Mouse (Mus musculus) heart, adult 8-10 months (tissue): ENCODE results near the gene Lpo. TPM values are rescaled to one million over a fixed set of nuclear protein-coding genes. Genes with fewer than 3 reads are reported as not detected.
"Not testable (repeated sequence)": the region's sequence is repeated elsewhere in the genome, so short reads cannot be mapped to it uniquely, and the experiment has no call there.

Experiments
- DNase-seq: peaks from one replicate; pipeline ENCODE4 v3.0.0; 2022; ENCODE audit warnings: low spot score
- total RNA-seq, 4 experiments: library from RNA; stranded (reverse); gene quantifications; 2 replicates each; pipeline ENCODE4 v1.2.4; 2022

The Lpo gene
- not detected for total RNA-seq

DNA sequence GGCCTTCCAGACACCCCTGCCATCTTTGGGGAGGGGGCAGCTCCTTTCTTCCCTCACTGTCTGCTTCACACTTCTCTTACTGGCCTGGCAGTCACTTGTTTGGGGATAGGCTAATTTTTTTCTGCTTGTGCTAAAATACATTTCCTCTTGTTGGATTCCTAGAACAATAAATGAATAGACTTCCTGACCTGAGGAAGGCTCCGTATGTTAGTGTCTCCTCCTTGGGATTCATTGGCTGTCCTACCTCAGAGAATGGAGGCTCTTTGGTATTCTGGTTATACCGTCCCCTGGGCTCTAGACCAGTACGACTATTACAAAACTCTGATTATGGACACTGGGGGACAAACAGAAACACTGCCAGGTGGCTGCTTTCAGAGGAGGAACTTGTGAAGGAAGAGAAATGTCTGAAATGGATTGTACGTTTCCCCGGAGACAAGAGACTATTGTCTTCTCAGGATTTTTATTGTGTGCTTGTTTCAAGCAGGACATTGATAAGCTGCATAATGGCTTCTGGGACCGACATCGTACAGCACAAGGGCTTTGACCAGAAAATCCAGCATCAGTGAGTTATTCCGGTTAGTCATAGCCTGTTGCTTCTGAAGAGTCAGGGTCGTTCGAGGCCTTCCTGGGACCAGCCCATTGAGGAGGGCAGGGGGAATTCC, at the start of gene Lpo:
Lpo (minus strand) TSS at position 51 of the 662 bp plus-strand sequence.
- DNase-seq, result no peak

DNA sequence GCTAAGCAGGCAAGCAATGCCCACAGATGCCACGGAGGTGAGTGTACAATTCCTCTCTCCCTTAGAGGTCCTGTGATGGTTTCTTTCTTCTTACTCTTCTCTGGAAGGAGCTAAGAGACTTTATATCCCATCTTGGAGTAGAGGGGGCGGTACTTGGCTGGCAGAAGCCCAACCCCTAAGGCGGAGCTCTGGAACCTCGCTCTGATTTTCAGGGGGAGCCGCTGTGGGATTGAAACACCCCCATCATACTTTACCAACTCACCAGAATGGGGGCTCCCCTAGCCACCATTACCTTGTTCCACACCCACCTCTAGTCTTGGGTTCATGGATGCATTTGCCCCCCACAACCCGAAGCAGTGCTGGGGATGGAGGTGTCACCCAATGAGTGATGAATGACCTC, 47.3 kb upstream of the Lpo start, which contains the start of gene Epx:
Epx (minus strand) TSS at position 101 of the 400 bp plus-strand sequence.
- DNase-seq, result no peak

DNA sequence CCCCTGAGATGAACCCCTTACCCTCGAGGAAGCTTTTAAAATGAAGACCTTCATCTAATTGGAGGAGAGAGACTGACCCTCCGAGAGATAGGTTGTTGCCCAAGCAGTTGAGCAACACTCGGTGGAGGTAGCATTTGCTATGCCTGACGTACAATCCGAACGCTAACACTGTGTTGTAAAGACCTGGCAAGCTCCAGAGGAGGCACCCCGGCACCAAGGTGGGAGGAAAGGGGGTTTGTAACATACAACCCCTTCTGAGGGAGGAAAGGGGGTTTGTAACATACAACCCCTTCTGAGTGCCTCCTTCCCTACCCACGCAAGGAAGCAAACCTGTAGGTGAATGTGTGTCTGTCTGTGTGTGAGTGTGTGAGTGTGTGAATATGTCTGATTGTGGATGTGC, 43.7 kb upstream of the Lpo start:
- no peak for DNase-seq

DNA sequence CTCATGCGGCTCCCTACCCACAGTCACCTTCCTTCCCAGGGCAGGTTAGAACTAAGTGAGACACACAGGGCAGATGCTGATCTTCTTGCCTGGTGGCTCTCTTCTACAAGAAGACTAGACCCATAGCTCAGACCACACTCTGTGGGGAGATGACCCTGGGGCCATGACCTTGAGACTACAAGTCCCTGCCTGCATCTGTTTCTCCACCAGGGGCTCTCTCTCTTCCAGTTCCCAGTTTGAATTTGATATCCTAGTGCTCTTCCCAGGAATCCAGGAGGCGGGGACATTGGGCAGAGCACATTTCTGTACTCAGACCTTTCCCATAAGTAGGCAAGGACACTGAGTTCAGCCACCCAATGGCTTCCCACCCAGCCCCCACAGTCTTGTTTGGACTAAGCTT, 42.0 kb upstream of the Lpo start:
- no peak for DNase-seq

DNA sequence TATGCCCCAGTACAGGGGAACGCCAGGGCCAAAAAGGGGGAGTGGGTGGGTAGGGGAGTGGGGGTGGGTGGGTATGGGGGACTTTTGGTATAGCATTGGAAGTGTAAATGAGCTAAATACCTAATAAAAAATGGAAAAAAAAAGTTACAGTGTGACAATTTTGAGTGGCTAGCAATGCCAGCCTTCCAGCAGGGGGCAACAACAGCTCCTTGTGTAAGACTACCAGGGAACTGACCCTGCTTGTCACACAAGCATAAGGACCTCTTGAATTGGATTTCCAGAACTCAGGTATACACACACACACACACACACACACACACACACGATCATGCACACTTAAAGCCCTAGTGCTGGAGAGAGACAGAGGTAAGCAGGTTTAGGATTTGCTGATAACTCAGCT, 38.8 kb upstream of the Lpo start:
- DNase-seq, result not testable (repeated sequence)

DNA sequence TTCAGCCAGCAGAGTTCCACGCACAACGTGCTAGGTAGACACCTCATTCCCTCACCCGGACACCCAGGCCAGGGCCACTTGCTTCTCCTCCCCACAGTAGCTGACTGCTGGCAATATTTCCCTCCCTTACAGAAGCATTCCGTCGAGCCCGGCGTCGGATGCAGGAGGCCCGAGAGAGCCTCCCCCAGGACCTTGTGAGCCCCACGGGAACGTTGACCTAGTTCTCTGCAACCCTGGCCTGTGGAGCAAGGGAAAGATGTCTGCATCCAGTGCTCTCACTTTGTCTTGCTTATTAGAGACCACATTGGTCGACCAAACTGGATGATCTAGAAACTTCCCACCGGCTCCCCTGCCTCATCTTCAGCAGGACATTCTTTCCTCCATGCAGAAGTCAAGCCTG, 34.7 kb upstream of the Lpo start:
- DNase-seq, result no peak

DNA sequence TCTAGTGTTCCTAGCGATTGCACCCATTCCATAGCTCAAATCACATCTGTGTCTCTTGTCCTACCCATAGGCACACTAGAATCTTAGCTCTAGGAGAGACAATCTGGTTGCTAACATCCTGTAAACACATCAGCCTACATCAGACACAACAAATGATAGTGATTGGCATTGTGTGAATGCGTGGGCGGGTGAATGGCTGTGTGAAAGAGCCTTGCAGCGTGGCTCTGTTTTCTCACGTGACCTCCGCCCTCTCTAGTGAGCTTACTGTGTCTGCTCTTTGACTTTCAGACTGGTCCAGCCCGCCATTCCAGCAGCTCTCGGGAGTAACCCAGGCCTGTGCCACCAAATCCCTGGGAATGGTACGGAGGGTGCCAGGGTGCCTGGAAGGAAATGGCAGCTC, 32.3 kb upstream of the Lpo start:
- no peak for DNase-seq

DNA sequence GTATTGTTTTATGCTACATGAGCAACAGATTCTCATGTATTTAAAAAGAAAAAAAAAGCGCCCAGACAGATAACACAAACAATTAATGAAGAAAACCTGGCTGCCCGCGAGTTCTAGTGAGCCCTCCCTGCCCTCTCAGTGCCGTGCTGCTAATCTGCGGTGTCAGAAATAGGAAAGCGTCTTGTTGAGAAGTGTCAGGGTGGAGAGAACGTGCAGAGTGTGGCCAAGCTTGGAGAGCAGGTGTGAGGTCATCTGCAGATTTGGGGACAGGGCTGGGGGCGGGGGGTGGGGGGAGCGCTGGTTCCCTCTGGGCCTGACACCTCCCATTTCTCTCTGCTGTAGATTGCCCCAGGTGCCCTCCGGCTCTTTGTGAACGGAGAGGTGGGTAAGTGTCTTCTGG, 31.2 kb upstream of the Lpo start:
- no peak for DNase-seq

DNA sequence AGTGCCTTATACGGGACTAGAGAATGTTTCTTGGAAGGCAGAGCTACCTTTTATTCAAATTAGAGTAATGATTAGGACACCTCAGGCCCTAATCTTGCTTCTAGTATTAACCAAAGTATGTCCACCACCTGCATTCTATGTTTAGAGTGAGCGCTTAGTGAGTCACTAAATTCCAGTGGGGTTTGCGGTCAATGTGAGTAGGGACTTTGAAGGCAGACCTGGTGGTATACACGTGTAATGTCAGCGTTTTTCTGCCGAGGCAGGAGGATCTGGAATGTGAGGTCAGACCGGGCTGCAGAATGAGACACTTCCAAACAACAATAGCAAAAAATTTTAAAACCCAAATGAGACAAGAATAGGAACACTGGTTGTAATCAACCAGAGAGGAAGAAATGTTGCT, 26.5 kb upstream of the Lpo start:
- no peak for DNase-seq

DNA sequence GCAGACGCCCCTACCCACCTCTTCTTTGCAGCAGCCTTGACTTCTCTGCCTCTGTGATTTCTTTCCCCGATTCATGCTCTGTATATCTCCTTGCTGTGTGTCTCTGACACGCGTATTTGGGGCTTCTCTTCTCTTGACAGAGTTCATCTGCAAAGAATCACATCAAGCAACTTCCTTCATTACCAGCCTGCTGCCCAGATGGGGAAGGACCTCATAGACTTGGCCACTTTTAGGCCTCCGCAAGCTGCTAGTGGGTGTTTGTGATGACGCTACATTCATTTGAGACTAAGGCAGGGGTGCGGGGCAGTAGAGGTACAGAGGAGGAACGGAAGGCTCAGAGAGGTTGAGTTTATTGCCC, 25.5 kb upstream of the Lpo start:
- DNase-seq, result no peak

DNA sequence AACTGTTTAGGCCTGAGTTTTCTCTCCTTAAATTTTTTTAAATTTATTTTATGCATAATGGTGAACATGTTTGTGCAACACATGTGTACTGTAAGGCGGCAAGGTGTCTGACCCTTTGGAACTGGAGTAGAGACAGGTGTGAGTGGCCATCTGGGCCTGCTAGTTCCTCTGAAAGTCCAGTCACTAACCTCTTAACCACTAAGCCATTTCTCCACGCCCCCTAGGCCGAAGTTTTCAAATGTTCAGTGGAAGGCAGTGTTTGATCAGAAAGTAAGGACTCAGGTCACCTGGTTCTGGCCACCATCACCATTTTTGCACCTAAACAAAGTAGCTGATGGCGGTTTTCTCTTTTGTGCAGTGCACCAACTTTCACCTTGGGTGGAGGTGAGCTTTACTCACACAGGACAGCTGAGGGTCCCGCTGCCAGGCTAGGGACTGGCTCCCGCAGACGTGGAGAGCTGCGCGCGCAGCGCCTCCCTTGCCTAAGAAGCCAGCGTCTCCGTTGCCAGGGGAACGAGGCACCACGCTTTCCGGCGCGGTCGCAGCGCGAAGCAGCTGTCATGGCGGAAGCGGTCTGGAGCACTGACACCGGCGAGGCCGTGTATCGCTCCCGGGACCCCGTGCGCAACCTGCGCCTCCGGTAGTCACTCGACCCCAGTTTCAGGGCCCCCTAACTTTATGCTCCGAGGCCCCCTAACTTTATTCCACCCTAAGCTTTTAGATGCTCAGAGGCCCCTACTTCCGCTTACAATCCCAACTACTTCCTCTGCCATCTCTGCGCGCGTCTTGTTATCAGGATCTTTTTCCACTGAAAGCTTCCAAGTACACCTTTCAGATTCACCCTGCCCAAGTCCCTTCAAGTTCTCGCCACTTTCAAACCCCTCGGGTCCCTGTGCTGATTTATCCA, 24.9 kb upstream of the Lpo start, which contains the start of gene Mks1:
Mks1 (plus strand) TSS at position 526 of the 907 bp plus-strand sequence.
- DNase-seq, result peak; percentile 86

DNA sequence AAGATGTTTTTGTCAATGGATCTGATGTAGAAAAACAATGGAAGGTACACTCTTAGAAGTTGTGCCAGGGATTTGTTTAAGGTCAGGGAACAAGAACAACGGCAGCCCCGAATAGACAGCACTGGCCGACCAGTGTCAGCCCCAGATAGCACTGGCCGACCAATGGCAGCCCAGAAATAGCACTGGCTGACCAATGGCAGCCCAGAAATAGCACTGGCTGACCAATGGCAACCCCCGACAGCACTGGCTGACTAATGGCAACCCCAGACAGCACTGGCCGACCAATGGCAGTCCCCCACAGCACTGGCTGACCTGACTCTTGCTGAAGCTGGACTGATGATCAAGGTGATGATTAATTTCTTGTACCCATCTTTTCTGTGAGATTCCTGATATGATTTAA, 19.8 kb upstream of the Lpo start:
- DNase-seq, result no peak

DNA sequence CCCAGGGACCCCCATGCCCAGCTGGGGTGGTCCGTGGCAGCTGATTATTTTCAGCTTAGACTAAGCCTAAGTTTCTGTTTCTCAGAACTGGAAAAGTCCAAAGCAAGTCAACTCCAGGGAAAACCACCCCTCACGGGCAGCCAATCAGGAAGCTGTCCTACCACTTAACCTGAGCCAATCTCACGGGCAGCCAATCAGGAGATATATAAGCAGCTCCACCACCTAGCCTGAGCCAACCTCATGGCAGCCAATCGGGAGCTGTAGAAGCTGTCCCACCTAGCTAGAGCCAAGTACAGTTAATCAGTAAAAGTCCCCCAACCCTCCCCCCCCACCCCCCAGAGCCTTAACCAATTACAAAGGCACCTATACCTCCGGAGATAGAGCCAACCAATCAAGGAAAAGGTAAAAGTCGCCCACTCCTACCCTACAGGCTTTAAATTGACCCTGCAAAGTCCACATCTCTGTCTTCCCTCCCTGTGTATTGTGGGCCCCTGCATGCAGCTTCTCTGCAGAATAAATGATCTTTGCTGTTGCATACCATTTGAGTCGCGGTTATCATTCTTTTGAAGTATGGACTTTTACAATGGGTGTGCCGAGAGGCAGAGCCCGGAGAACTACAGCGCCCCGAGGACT, 19.0 kb upstream of the Lpo start:
- DNase-seq, result no peak

DNA sequence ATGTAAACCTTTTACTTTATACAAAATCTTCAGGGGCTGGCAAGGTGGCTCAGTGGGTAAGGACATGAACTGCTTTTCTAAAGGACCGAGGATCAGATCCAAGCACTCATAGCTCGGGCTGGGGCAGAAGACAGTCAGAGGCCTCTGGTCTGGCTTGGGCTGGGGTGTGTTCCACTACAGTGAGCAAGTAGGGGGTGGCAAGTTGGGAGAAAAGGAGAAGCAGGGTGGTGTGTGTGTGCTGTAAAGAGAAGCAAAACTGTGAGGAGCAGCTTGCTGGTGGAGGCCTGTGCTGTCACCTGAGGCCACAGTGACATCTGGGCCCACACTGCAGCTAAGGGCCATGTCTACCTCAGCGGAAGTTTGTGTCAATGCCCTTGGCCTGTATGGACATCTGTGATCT, 13.3 kb upstream of the Lpo start:
- no peak for DNase-seq

DNA sequence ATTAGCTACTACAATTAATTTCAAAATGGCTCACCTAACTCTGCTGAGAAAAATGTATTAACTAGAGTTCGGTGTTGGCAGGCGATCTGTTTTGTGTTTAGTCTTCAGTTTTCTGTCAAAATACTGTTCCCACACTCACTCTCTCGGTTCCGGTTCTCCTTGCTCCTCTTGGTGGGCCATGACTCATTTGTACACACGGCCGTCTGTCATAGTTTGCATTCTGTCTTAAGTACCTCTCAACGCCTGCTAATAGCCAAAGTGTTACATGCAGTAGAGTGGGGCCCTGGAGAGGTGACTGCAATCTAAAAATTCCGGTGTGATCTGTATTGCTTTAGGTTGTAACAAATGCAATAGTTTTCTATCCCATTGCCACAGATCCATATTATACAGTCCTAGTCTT, 12.6 kb upstream of the Lpo start:
- no peak for DNase-seq

DNA sequence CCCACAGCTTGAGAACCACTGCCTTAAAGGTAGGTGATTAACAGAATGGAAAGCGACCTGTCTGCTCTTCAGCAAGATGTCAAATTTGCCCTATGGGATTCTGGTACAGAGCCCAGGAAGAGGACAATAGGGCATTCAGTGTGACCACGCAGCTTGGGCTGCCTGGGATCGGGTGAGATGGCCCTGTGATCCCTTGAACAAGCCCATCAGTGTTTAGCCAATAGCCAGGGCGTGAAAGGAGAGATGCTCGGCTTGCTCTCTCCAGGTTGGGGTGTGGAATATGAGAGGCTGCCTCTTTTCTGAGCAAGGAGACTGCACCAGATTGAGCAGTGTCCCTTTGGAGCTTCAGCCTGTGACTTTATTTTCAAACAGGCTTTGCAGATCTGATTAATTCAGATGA, 6.6 kb downstream of the Lpo start:
- DNase-seq, result no peak

DNA sequence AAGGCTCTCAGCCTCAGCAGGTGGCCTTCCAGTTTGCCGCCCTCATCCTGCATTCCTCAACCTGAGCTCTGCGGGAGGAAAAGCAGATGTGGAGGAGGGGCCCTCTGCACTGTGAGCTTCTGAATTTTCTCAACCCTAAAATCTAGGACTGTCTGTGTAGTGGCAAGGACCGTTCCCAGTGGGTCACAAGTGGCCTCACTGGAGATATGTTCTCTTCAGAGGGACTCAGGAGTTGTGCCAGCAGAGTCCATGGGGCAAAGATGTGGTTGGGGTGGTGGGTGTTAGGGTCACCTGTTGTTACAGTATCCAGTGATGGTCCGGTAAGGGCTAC, 10.7 kb downstream of the Lpo start:
- DNase-seq, result no peak

DNA sequence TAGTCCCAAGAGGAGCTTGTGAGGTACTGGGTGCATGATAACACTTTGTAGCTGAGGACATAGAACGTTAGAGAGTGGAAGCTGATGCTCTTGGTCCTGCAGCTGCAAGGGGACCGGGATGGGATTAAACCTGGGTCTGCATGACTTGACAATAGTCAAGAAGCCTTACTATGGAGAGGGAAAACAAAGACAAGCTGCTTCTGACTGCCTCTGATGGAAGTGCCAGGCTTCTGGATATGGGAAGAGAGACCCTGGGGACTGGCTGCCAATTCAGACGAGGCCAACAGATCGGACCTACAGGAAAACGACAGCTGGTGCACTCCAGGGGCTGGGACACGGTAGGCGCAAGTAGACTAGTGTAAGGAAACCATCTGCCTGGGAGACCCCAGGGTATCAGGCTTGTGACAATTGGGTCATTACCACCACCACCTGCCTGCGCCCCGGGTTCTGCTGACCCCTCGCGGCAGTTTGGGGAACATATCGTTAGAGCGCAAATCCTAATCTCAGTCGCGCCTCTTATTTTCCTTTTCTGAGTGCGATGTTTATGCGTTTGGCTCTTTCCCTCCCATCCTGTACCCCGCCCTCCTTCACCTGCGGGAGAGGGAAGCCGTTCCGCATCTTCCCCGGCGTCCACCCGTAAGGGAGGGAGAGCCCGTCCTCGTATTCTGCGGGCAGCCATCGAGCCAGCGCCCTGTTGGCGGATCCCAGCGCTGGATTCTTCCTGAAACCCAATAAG, 11.2 kb downstream of the Lpo start:
- DNase-seq, result no peak

DNA sequence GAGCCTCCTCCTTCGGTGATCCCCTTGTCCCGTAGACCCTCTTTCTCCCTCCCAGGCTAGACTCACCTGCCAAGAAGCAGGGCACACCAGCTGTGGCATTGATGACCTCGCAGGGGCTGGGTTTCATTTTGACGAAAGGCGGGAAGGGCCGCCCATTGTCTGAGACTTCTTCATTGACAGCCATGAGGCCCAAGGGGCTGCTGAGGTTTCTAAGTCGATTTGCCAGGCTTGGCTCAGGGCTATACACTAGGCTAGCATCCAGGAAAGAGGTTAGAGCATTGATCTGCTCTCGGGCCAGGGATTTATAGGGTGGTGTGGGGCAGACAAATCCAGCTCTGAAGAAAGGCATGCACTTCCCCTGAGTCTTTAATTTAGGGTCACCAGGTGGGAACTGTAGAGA, 13.3 kb downstream of the Lpo start:
- DNase-seq, result no peak

DNA sequence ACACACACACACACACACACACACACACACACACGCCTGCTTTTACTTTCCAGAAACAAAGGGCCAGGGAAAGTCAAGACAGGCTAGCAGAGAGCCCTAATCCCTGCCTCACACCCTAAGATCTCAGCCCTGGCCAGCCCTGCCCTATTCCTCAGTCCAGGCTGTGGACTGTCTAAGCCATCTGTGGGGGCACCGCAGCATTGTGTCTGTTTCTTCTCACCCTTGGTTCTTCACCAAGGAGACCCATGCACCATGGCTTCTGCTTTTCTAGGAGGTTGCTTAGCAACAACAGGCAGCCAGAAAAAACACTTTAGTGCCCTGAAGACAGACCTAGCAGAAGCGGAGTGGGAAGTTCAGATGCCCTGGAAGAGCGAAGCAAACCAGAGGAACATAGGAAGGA, 16.7 kb downstream of the Lpo start:
- DNase-seq, result no peak

DNA sequence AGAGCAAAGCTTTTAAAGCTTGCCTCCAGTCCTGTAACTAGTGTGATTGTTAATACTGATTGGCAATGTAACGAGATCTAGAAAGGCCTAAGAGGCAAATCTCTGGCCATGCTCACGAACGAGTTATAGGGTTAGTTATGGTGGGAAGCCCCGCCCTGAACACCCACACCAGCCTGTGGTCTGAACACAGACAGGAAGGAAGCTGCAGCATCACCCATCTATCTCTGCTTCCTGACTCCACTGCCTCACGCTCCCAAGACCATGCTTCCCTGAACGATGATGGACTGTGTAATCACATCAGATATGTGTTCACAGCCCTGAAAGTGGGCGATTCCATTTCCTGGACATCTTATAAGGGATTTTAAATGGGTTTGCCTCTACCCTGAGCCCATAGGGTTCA, 19.9 kb downstream of the Lpo start:
- no peak for DNase-seq

DNA sequence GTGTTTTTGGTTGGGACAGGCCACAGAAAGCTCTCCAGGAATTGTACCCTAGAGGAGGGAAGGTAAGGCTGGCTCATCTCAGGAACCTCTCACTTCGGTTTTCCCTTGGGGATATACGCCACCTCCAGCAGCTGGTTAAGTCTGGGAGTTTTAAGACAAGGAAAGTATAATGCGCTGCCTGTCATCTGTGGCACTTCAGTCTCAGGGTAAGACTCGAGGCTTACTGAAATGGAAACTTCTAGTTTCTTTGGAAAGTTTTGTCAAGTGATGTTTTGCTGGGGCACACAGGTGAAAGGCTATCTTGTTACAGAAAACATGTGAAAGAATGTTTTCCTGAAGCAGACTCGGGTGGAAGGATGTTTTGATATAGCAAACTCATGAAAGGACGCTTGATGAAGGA, 20.7 kb downstream of the Lpo start:
- no peak for DNase-seq
